Mouse (Mus musculus): Measurements from ENCODE around the gene Inf2.

Gene Inf2

DNA sequence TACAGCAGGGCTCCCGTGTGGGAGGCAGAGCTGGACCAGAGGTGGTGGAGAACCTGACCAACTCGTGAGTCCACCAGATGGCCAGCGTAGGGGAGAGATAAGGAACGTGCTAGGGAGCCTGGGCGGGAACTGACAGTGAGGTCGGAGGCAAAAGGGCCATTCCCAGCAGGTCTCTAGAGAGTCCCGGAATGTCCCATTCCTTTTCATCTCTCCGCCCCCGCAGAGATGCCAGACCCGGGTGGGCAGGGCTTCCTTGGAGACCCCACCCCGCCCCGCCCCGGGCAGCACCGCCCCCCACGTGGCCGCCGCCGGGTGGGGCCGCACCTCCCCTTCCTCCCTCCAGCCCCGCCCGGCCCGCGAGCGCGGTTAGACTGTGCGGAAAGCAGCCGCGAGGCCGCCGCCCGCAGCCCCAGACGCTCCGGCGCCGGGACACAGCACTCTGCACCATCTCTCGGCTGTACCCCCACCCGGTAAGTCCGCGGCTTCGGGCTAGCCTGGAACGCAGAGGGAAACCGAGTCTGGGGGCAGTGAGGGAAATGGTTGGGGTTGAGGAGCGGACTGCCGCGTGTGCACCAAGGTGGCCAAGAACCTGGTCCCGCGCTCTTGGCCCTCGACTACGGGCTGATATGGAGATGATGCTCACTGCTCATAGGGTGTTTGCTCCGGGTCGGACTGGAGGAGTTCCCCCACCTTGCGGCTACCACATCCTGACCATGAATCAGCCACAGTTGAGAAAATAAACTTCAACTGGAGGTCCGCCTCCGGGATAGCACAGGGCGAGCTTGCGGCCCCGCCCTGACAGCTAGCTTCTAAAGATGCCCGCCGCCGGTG, at the start of gene Inf2:
TSS of gene Inf2 (plus strand) at position 359 of the 831 bp plus-strand sequence.
- DNase-seq: peak; percentile 88 to 89

DNA sequence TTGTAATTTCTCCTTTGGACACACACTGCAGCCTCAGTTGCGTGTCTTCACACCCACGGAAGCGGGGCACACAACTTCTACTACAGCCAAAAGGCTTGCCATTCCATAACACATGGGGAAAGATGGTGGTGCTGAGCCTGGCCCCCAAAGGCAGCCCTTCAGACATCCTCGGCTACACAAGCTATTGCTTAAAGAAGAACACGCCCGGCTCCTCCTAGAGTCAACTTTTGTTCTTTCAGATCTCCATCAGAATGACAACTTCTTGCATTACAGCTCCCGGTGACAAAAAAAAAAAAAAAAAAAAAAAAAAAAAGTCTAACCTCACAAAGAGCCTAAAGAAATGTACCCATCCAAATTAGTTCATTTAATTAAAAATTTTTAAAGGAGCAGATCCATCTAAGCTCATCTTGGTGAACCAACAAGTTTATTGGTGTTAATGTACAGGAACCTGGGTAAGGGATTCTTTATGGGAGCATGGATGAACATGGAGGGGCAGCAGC, 49.1 kb upstream of the Inf2 start:
- no peak for DNase-seq

DNA sequence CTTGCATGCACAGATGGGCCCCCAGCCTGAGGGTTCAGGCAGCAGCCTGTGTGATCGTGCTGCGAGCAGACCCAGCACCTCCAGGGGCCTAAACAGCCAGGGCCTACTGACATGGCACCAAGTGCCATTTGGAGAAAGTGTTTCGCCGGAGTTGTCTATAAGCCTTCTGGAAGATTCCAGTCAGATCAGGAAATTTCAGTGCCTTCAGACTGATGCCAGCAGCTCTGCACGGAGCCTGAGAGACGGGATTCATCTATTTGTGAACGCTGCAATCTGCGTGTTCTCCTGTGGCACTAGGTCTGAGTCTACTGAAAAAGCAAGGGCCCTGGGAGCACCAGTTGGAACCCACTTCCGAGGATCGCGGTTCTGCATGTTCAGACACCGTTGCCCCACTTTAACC, 48.3 kb upstream of the Inf2 start:
- no peak for DNase-seq

DNA sequence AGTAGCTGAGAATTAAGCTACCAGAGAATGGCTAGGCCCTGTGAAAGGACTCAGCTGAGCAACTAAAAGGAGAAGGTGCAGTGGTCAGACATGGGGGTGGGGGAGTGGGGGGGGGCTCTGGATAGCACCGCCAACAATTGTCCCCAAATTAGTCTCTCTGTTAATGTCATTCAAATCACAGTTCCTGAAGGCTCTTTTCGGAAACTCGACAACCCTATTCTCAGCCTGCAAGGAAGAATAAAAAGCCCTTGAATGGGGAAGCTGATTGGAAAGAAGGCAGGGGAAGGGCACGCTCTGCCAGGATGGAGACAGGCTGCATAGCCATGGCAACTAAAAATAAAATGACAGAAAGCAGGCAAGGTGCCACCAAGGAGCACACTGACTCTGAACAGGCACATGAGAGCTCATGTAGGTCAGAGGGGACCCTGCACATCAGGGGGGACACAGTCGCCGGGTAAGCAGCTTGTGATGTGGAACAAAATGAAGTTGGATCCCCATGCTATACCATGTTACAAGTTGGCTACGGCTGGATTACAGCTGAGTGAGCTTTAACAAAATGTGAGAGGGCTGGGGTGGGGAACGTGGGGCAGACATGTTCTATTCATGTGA, 47.0 kb upstream of the Inf2 start:
- DNase-seq: no peak

DNA sequence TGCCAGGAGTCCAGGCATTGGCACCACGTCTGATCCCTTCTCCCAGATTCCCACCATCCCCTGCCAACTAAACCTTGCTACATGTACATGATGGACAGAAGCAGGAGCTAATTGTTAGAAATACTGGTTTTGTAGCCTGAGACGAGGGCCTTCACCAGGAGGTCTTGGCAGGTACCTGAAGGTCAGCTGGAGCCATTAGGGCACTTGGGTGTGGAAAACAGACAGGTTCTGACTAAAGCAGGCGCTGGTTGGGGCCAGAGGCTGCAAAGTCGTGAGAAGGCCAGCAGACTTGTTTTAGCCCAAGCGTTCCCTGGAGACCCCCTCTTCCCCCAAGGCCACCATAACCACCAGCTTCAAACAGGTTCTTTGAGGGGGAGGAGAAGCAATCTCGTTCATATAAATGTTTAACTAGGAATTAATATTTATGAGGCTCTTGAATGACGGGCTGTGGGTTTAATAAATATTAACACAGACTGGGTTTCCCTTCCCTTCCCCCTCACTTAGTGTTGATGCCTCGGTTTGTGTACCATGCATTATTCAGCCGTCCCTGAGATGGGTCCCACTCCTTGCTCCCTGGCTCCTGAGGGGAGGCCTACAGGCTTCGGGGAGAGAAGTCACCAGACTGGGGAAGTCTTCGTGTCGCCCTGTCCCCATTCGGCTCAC, 46.2 kb upstream of the Inf2 start:
- peak; percentile 19 to 25 for DNase-seq

DNA sequence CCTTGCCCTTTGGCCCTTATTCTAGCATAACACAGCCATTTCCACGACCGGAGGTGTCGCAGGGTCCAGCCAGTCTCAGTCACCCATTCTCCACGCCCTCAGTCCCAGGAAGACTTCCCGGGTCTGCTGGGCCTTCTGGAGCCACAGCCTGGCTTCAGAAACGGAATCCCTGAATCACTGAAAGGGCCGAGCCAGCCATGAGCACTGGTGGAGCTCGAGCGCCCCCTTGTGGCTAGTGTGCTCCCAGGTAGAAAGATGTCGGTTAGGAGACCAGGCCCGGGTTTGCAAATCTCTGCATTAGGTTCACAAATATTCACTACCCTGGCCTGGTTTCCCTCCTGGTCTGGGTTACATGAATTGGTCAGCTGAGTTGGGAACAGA, 45.7 kb upstream of the Inf2 start:
- DNase-seq: peak; percentile 88 to 96

DNA sequence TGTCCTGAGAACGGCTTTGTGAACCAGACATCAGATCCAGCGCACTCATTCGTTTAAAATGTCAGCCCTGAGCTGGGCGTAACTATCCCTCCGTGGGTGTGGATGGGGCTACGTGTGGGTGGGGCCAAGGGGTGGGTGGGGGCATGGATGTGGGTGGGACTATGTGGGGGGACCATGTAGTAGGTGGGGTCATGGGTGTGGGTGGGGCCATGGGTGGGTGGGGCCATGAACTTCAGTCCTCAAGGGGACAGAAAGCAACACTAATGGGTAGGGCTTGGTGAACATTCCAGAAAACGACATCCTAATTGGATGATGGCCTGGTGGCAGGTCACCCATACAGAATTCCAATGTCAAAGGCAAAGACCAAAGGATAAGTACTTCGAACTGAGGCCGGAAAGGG, 44.6 kb upstream of the Inf2 start:
- DNase-seq: no peak

DNA sequence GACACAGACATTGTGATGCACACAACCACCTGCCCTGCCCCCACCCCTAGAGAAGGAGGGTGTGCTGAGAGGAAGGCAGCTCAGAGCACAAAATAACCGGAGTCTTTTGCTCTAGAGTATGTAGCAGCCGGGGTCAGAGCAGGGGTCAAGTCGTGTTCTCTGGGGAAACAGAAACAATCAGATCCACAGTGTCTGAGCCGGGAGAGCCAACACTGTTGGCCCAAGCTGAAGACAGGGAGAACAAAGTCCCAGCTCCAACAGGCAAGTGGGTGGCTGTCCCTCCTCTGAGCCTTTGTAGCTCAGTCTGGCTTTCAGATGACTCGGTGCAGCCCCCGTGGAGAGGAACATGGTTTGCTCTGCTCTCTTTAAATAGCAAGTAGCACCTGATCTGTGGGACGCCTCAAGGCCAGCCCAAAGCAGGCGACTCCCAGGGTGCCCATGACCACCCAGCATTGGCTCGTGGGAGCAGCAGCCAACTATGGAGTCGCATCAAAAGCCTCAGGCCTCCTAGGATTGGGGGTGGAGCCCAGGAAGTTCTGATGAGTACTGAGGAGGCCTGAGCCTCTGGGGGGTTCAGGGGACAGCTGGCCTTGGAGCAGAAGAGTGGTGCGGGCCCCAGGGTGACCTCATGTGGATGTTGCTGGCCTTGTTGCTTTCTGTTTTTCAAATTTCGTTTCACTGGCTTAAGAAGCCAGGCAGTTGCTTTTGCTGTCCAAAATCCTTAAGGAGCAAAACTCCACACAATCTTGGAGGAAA, 43.5 kb upstream of the Inf2 start:
- DNase-seq: peak in 1 of 2 experiments; percentile 23

DNA sequence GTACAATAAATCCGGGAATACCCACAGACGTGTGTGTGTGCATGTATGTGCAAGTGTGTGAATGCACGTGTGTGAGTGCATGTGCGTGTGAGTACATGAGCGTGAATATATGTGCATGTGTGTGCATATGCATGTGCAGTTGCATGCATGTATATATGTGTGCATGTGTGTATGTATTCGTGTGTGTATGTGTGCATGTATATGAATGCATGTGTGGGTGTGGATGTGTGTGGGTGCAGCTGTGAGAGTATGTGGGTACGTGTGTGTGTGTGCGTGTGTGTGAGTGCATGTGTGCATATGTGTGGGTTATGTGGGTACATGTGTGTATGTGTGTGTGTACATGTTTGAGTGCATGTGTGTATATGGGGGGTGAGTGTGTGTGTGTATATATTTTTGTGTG, 42.5 kb upstream of the Inf2 start:
- DNase-seq: no peak

DNA sequence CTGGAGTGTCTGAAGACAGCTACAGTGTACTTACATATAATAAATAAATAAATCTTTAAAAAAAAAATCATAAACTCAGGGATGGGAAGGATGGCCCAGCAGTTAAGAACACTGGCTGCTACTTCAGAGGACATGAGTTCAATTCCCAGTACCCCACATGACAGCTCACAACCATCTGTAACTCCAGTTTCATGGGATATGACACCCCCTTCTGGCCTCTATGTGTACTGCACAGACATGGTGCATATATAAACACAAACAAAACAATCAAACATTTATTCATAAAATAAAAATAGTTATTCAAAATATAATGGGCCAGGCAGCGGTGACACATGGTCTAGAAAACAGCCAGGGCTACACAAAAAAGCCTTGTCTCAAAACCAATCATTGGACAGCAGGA, 39.3 kb upstream of the Inf2 start:
- no peak for DNase-seq

DNA sequence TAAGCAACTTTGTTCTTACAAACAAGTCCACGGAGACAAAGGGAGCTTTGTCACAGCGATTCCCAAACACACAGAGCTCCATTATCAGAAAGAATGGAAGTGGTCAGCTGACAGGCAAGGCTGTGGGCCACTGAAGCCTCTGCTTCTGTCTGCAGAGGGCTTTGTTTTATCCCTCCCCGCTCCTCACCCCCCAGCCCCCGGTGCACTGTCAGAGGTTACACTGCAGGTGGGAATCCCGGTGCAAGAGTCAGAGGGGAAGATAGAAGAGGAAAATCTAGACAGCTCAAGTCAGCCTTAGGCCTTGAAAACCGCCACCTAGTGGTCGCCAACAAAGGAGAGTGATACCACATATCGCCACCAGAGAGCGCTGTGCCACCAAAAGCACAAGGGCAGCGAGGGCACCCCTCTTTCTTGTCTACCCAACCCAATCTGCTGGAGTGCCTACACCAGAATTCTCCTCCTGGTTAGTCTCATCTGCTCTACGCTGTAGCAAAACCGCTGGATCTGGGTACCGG, 36.7 kb upstream of the Inf2 start:
- peak; percentile 75 to 85 for DNase-seq

DNA sequence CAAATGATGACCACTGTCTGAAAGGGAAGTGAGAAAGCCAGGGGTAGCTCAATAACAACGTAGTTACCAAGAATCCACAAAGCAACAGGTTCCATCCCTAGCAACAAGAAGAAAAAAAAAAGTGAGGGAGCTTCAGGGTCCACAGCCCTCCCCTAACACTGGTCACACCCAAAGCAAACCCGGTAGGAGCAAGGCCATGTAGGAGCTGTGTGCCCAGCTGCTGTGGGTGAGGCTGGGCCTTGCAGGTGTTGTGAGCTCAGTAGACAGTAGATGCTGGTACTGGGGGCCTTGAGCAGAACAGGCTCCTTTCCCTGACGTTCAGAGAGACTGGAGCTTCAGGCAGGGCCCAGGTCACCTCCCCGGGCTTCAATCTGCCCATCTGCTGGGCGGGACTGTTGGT, 36.1 kb upstream of the Inf2 start:
- DNase-seq: no peak

DNA sequence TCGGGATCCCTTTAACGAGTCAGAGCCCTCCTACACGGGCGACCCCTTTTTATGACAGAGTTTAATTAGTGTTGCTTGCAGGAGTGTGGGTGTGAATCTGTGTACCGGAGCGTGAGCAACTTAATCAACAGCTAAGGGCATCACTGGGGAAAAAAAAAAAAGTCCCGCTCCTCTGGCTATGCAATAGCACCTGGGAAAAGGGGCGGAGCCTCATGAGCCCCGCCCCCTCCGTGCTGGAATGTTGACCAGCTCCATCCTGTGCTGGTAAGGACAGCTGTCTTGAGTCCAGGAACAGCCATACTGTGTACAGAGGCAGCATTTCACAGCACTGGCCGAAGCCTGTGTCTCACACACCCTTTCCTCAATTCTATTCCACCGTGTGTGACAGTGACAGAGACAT, 33.7 kb upstream of the Inf2 start:
- peak; percentile 65 to 78 for DNase-seq

DNA sequence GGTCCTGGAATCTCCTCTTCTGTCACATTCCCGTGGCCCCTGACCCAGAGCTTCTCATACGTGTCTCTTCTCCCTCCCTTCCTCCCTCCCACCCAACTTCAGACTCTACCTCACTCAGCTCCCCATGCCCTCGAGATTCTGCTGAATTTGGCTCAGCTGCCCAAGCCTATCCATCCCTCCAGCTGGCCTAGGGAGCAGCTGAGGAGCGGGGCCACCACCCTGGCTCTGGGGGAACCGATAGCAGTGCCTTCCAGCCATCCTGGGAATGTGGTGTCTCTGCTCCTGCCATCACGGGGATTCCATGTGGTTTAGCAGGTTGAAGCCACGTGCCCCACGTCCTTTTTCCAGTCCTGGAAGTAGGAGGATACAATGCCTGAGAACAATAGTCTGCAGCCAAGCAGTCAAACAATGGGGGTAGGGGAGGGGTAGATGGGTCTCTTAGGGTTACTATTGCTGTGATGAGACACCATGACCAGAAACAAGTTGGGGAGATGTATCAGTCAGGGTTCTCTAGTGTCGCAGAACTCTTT, 32.0 kb upstream of the Inf2 start:
- no peak for DNase-seq

DNA sequence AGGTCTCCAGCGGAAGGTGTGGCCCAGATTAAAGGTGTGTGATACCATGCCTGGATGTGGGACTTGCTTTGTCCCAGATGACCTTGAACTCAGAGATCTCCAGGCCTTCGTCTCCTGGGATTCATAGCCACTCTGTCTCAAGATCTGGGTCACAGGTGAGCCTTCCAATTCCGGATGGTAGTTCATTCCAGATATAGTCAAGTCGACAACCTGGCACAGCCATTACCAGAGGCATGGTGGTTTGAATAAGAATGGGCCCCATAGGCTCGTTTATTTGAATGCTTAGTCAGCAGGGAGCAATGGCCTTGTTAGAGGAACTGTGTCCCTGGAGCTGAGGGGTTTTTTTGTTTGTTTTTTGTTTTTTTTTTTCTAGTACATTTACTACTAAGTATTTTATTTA, 31.4 kb upstream of the Inf2 start:
- no peak for DNase-seq

DNA sequence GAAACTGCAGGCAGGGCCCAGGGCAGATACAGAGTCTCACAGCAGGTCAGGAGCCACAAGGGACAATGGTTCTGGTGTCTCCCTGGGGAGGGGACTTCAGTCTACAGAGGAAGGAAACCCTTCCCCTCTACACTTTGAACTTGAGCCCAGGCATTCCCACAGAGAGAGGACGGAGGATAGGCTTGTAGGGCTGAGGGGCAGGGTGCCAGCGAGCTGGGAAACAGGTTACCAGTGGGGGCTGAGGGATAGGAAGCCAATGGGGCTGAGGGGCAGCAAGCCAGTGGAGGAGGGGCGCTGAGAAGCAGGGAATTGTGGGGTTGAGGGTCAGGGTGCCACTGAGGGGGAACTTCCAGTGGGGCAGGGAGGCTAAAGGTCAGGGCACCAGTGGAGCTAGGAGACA, 29.4 kb upstream of the Inf2 start:
- DNase-seq: peak; percentile 61 to 74

DNA sequence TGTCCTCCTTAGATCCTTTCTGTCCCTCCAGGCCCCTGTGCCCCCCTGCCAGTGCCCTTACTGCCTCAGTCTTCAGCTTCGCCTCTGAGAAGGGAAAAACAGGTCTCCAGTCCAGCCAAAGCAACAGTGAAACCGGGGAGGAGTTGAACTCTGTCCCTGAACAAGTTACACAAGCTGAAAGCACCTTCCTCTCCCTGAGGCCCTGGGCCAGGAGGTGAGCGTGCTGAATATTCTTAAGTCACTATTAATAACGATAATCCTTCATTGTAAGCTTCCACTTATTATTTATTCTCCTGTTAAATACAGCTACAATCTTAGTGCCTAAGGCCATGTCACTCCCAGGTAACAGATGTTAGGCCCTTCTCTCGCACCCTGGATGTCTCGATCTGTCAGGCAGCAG, 28.9 kb upstream of the Inf2 start:
- peak; percentile 30 to 43 for DNase-seq

DNA sequence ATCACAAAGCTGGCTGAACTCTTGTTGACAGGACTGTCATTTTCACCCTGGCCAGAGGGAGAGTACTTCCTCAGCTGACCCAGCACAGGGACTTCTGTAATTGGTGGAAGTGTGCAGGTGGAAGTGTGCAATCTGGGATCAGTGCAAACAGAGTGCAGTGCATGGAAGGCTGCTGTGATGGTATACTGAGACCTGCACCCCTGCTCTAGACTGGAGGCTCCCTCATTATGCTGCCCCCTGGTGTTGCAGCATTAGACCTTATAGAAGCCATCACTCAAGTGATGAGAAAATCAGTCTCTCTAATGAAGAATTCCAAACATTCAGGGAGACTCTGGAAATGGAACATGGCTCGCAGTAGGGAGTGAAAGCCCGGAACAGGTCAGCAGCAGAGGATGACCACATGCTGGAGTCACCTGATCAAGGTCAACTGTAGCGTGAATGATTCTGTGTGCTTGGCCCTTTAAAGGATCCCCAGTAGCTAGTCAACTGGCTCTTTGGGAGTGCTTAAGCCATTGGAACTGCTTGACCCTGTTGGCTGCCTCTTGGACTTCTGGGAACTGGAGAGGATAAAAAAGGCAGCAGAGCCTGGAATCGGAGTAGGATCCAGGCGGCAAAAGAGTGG, 28.3 kb upstream of the Inf2 start:
- peak; percentile 21 to 60 for DNase-seq

DNA sequence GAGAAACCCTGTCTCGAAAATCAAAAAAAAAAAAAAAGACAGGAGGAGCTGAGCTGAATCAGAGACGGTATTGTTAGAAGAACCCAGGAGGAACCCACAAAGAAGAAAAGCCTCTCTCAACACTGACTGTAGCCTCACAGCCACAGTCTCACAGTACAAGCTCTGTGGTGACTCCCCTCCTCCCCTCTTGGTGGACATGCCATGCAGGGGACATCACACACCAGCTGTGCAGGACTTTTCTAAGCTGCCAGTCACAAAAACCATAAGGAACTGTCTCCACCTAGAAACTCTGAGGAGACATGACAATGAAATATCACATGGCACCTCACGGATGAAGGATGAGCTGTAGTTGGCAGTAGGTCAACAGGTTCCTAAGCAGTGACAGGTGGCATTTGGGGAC, 27.4 kb upstream of the Inf2 start:
- DNase-seq: no peak

DNA sequence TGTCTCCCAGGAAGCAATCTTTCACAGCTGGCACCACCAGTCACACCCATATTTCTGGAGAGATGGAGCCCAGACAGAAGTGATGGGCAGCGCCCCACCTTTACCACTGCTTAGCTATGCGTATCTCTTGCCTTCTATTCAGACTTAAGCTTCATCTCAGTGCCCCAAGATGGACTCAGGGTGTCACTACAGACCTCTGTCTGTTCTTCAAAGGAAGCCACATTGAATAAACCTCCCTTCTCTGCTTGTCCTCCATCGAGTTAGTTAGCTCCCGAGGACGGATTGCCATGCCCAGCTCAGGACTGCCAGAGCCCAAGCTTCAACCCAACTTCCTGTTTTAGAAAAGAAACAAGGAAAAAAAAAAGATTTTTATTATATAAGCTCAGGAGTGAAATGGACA, 26.1 kb upstream of the Inf2 start:
- DNase-seq: no peak

DNA sequence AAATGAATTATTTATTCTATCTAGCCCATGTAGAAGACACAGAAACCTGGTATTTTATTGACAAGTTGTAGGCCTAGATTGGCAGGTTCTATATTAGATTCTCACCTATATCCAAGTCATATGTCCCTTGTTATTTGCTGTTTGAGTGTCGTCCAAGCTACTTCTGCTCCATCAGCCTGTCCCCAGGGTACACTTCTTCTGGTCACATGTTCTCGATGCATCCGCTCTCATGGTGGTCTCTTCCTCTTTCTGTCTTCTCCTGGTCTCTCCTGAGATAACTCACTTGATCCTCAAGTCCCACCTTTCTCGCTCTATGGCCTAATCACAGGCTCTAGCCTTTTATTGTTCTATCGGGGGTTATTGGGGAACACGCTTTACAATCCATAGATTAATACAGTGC, 25.6 kb upstream of the Inf2 start:
- DNase-seq: no peak

DNA sequence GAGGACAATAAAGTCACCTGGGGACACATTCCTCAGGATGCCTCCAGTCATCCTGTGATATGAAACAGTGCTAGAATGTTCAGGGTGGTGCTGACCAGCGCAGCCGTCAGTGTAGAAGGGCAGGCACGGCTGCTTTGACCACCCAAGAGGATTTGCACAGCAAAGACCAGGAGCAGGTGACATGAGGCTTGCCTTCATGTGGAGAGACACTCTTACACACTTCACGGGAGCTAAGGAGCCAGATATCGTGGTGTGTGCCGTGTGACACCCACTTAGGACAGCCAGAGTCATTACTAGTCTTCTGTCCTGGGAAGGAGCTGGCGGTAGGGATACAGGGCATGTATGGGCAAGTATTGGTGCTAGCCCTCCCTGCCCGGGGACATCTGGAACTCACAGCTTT, 18.4 kb upstream of the Inf2 start:
- DNase-seq: no peak
